10 mouse cellular contexts compared by ENCODE assay signal in genomic region chr4:126992356-126992755, GRCm38 (mm10). TPM values are rescaled to one million over a fixed set of nuclear protein-coding genes. Genes with fewer than 3 reads are reported as not detected.
DNase-seq lines count a peak whose midpoint lies in the region; ATAC-seq and TF ChIP-seq lines count a peak whose summit lies in the region.
"Had no signal": no experiment of that assay in that cellular context is flagged by ENCODE, and none has a peak within 500 bp of the region (broad histone marks: within the 10 kb centered on the region; RNA-seq: fewer than 3 reads in every experiment).

No protein-coding gene starts in this region.

- no peak overlapping the region for H3K27ac ChIP-seq in limb, embryonic 11.5 days (replicated peaks; ENCODE audit: low read depth, low read length)
- no peak overlapping the region for H3K27ac ChIP-seq in limb, embryonic 10.5 days
- H3K27ac ChIP-seq in ES-Bruce4 (ENCODE audit: insufficient read depth, low read length): no peak overlapping the region; the same call in 1 of the 2 replicates
- H3K27ac ChIP-seq in spleen, adult 2 months (ENCODE audit: insufficient read depth, low read length): no peak overlapping the region
- no peak overlapping the region for H3K27ac ChIP-seq in midbrain, embryonic 15.5 days
- H3K27ac ChIP-seq: forebrain, embryonic 15.5 days; limb, embryonic 15.5 days had no signal

- TF ChIP-seq CTCF in ES-Bruce4 (IDR thresholded peaks at IDR 0.05; ENCODE audit: low read depth, low read length): peak; percentile 21
- no peak for TF ChIP-seq CTCF in spleen, adult 2 months (IDR thresholded peaks at IDR 0.05; ENCODE audit: extremely low read depth, insufficient read depth, insufficient read length, insufficient replicate concordance)

- ATAC-seq in limb, embryonic 11.5 days (ENCODE audit: insufficient number of reproducible peaks, low FRiP score, low TSS enrichment, low read depth): no peak
- ATAC-seq in midbrain, embryonic 15.5 days (replicated peaks): no peak
- ATAC-seq: forebrain, embryonic 15.5 days had no signal

- H3K4me2 ChIP-seq in limb, embryonic 11.5 days (ENCODE audit: low read depth, severe bottlenecking): no peak overlapping the region
- H3K4me2 ChIP-seq in midbrain, embryonic 15.5 days: no peak overlapping the region
- H3K4me2 ChIP-seq: forebrain, embryonic 15.5 days; limb, embryonic 15.5 days had no signal

- no peaks in the 10 kb centered on the region for H3K4me1 ChIP-seq in limb, embryonic 11.5 days (ENCODE audit: control insufficient read depth, insufficient read depth, low read length)
- H3K4me1 ChIP-seq in limb, embryonic 10.5 days: no peaks in the 10 kb centered on the region
- H3K4me1 ChIP-seq in ES-Bruce4 (ENCODE audit: control insufficient read depth, insufficient read depth, low read length): no peaks in the 10 kb centered on the region
- no peaks in the 10 kb centered on the region for H3K4me1 ChIP-seq in spleen, adult 2 months (ENCODE audit: control insufficient read depth, insufficient read depth, insufficient read length)
- H3K4me1 ChIP-seq in midbrain, embryonic 15.5 days: no peaks in the 10 kb centered on the region
- H3K4me1 ChIP-seq: forebrain, embryonic 15.5 days; limb, embryonic 15.5 days had no signal

- no peak for TF ChIP-seq EP300 in ES-Bruce4 (IDR thresholded peaks at IDR 0.05; ENCODE audit: insufficient read depth, low read depth, low read length)

- no peak overlapping the region for H3K4me3 ChIP-seq in limb, embryonic 11.5 days (ENCODE audit: low read depth, low read length)
- H3K4me3 ChIP-seq in limb, embryonic 10.5 days: no peak overlapping the region
- no peak overlapping the region for H3K4me3 ChIP-seq in ES-Bruce4 (ENCODE audit: low read depth, low read length)
- no peak overlapping the region for H3K4me3 ChIP-seq in spleen, adult 2 months (ENCODE audit: extremely low read depth, insufficient read depth, insufficient read length)
- no peak overlapping the region for H3K4me3 ChIP-seq in midbrain, embryonic 15.5 days
- H3K4me3 ChIP-seq: forebrain, embryonic 15.5 days; limb, embryonic 15.5 days had no signal

- no peaks in the 10 kb centered on the region for H3K36me3 ChIP-seq in limb, embryonic 11.5 days (ENCODE audit: control insufficient read depth, insufficient read depth, low read length)
- no peaks in the 10 kb centered on the region for H3K36me3 ChIP-seq in limb, embryonic 10.5 days
- H3K36me3 ChIP-seq in ES-Bruce4 (ENCODE audit: control insufficient read depth, insufficient read depth, low read length, poor library complexity, severe bottlenecking): no peaks in the 10 kb centered on the region
- H3K36me3 ChIP-seq in spleen, adult 2 months (ENCODE audit: control insufficient read depth, insufficient read depth, low read length): no peaks in the 10 kb centered on the region
- H3K36me3 ChIP-seq in midbrain, embryonic 15.5 days (replicated peaks): no peaks in the 10 kb centered on the region
- H3K36me3 ChIP-seq: forebrain, embryonic 15.5 days; limb, embryonic 15.5 days had no signal

- 60% methylated on average over 5 of the region's 5 CpGs for WGBS in limb, embryonic 11.5 days
- 63% methylated on average over 5 of the region's 5 CpGs for WGBS in limb, embryonic 10.5 days
- WGBS in spleen, adult 2 months: 60% methylated on average over 5 of the region's 5 CpGs
- 62% methylated on average over 5 of the region's 5 CpGs for WGBS in midbrain, embryonic 15.5 days

- peak; percentile 47 for DNase-seq in limb, embryonic 11.5 days (ENCODE audit: low spot score)
- no peak for DNase-seq in limb, embryonic 10.5 days (ENCODE audit: low spot score)
- DNase-seq in c-Kit-negative CD71-positive TER-119-positive erythroid progenitor cells, embryonic 14.5 days (ENCODE audit: low read depth, low spot score): peak; percentile 50
- peak; percentile 15 to 33 for DNase-seq in spleen, adult 2 months (ENCODE audit: low read depth in 1 of 2, low spot score in 2 of 2)
- no peak for DNase-seq in right cerebral cortex, postnatal 4 days
- DNase-seq: kidney, adult 11 months had no signal

- no peak overlapping the region for H3K9ac ChIP-seq in limb, embryonic 11.5 days (ENCODE audit: low read length)
- no peak overlapping the region for H3K9ac ChIP-seq in ES-Bruce4 (ENCODE audit: low read depth, poor library complexity, severe bottlenecking)
- no peak overlapping the region for H3K9ac ChIP-seq in midbrain, embryonic 15.5 days
- H3K9ac ChIP-seq: forebrain, embryonic 15.5 days; limb, embryonic 15.5 days had no signal

- H3K9me3 ChIP-seq in limb, embryonic 11.5 days (ENCODE audit: control insufficient read depth, low read length): no peaks in the 10 kb centered on the region
- no peaks in the 10 kb centered on the region for H3K9me3 ChIP-seq in limb, embryonic 10.5 days (replicated peaks)
- no peaks in the 10 kb centered on the region for H3K9me3 ChIP-seq in ES-Bruce4 (replicated peaks; ENCODE audit: control insufficient read depth, insufficient read depth, low read length, poor library complexity, severe bottlenecking)
- H3K9me3 ChIP-seq in midbrain, embryonic 15.5 days: no peaks in the 10 kb centered on the region
- H3K9me3 ChIP-seq: forebrain, embryonic 15.5 days; limb, embryonic 15.5 days had no signal

- H3K27me3 ChIP-seq in limb, embryonic 11.5 days (ENCODE audit: control insufficient read depth, insufficient read depth, low read length): no peaks in the 10 kb centered on the region
- no peaks in the 10 kb centered on the region for H3K27me3 ChIP-seq in limb, embryonic 10.5 days (ENCODE audit: low read depth, poor library complexity, severe bottlenecking)
- H3K27me3 ChIP-seq in ES-Bruce4 (ENCODE audit: control insufficient read depth, insufficient read depth, low read length, poor library complexity, severe bottlenecking): no peaks in the 10 kb centered on the region
- H3K27me3 ChIP-seq in spleen, adult 2 months (ENCODE audit: control insufficient read depth, insufficient read depth, low read length): no peaks in the 10 kb centered on the region
- no peaks in the 10 kb centered on the region for H3K27me3 ChIP-seq in midbrain, embryonic 15.5 days (replicated peaks)
- H3K27me3 ChIP-seq: forebrain, embryonic 15.5 days; limb, embryonic 15.5 days had no signal

- no peak for TF ChIP-seq POLR2A in ES-Bruce4 (IDR thresholded peaks at IDR 0.05; ENCODE audit: insufficient read depth, low read length)
- no peak for TF ChIP-seq POLR2A in spleen, adult 2 months (IDR thresholded peaks at IDR 0.05; ENCODE audit: low read depth, low read length)

RNA-seq across cellular contexts. Expression of gene Zmym4, which starts 24.4 kb away (rescaled TPM):
- polyA plus RNA-seq in limb, embryonic 11.5 days (2014; fragmentation: Nextera tagmentation; extraction: Ambion mirVana): 21.7 and 31.2 TPM in 2 replicates
- 24.5 and 28.0 TPM in 2 replicates for polyA plus RNA-seq in limb, embryonic 10.5 days (2016; fragmentation: Nextera tagmentation; extraction: Ambion mirVana)
- polyA plus RNA-seq in ES-Bruce4 (2011; ENCODE audit: insufficient read depth, insufficient read length, low read depth, missing spikeins): 66.0 and 70.9 TPM in 2 replicates
- polyA plus RNA-seq in spleen, adult 2 months (2012; rRNA removed): 2.5 TPM in 2 replicates
- polyA plus RNA-seq in midbrain, embryonic 15.5 days (2015; fragmentation: Nextera tagmentation; extraction: Ambion mirVana): 28.8 and 31.5 TPM in 2 replicates

RNA-seq across cellular contexts. Expression of gene Sfpq, which starts 28.8 kb away (rescaled TPM):
- polyA plus RNA-seq in limb, embryonic 11.5 days (2014; fragmentation: Nextera tagmentation; extraction: Ambion mirVana): 161 and 180 TPM in 2 replicates
- polyA plus RNA-seq in limb, embryonic 10.5 days (2016; fragmentation: Nextera tagmentation; extraction: Ambion mirVana): 114 and 122 TPM in 2 replicates
- 827 and 868 TPM in 2 replicates for polyA plus RNA-seq in ES-Bruce4 (2011; ENCODE audit: insufficient read depth, insufficient read length, low read depth, missing spikeins)
- 51.4 and 71.4 TPM in 2 replicates for polyA plus RNA-seq in spleen, adult 2 months (2012; rRNA removed)
- 70.6 and 77.3 TPM in 2 replicates for polyA plus RNA-seq in midbrain, embryonic 15.5 days (2015; fragmentation: Nextera tagmentation; extraction: Ambion mirVana)

Comparison
In these comparisons a context has a peak if more than half of its experiments do, and no peak if none do; other contexts are left out.
1. DNase-seq: peak in limb, embryonic 11.5 days (single experiment), c-Kit-negative CD71-positive TER-119-positive erythroid progenitor cells, embryonic 14.5 days (single experiment) and spleen, adult 2 months (2 of 2); none in limb, embryonic 10.5 days (single experiment) and right cerebral cortex, postnatal 4 days (single experiment).